1 mouse cellular context compared by ENCODE assay signal in genomic region chr15:78955663-78956062, GRCm38 (mm10).
TF ChIP-seq lines count a peak whose summit lies in the region.

No protein-coding gene starts in this region.

TF ChIP-seq in MEL, 35 proteins besides CTCF, POLR2A, EP300 and RAD21 (continued from another document):
- no peak for TF ChIP-seq MAFK (IDR thresholded peaks at IDR 0.05; ENCODE audit: borderline replicate concordance, low read depth, low read length)
- no peak for TF ChIP-seq ZMIZ1 (IDR thresholded peaks at IDR 0.05; ENCODE audit: low read depth, low read length)
- TF ChIP-seq SMC3 (IDR thresholded peaks at IDR 0.05; ENCODE audit: low read depth, low read length) = peak; percentile 38
